Mouse (Mus musculus) C2C12 (cell line): ENCODE data around the gene Ston2. TPM values are rescaled to one million over a fixed set of nuclear protein-coding genes. Genes with fewer than 3 reads are reported as not detected.

Experiments
- H3K27me3 ChIP-seq: one replicate; pipeline ENCODE4 v1.6.1; 2011; ENCODE audit not compliant: control insufficient read depth, insufficient read depth, insufficient read length
- H3K36me3 ChIP-seq: one replicate; pipeline ENCODE4 v1.6.1; 2011; ENCODE audit not compliant: control insufficient read depth, insufficient read depth
- H3K4me3 ChIP-seq: one replicate; pipeline ENCODE4 v1.5.1; 2011; ENCODE audit warnings: mild to moderate bottlenecking, control low read depth; ENCODE audit not compliant: poor library complexity, insufficient read depth, severe bottlenecking
- H3K79me2 ChIP-seq: one replicate; pipeline ENCODE4 v1.6.1; 2011; ENCODE audit not compliant: control insufficient read depth, insufficient read depth
- H3K79me3 ChIP-seq: one replicate; pipeline ENCODE4 v1.6.1; 2011; ENCODE audit warnings: low read depth, control low read depth
- H3ac ChIP-seq: one replicate; pipeline ENCODE3; 2011; ENCODE audit warnings: low read depth; ENCODE audit not compliant: control insufficient read depth, insufficient read length
- CEBPB ChIP-seq: IDR thresholded peaks from one replicate; pipeline ENCODE4 v1.6.1; 2011; ENCODE audit warnings: low read depth, mild to moderate bottlenecking, control low read depth, moderate library complexity
- CTCF ChIP-seq: IDR thresholded peaks from one replicate; pipeline ENCODE4 v1.5.1; 2011; ENCODE audit not compliant: control insufficient read depth, insufficient read depth, insufficient read length
- FOSL1 ChIP-seq: IDR thresholded peaks from one replicate; pipeline ENCODE4 v1.8.0; 2011; ENCODE audit warnings: mild to moderate bottlenecking, low read length; ENCODE audit not compliant: poor library complexity, insufficient read depth, severe bottlenecking
- MAX ChIP-seq: IDR thresholded peaks from one replicate; pipeline ENCODE4 v1.6.1; 2011; ENCODE audit warnings: mild to moderate bottlenecking, control low read depth
- MYOD1 ChIP-seq: IDR thresholded peaks from one replicate; pipeline ENCODE4 v1.6.1; 2011; ENCODE audit warnings: low read depth; ENCODE audit not compliant: control insufficient read depth, insufficient read length
- MYOG ChIP-seq: IDR thresholded peaks from one replicate; pipeline ENCODE4 v1.6.1; 2011; ENCODE audit not compliant: control insufficient read depth, insufficient read length; ENCODE audit errors: extremely low read depth
- USF1 ChIP-seq: IDR thresholded peaks from one replicate; pipeline ENCODE4 v1.6.1; 2011; ENCODE audit warnings: low read depth, mild to moderate bottlenecking, control low read depth, moderate library complexity
- polyA plus RNA-seq: library from polyadenylated mRNA; unstranded; fragments of >200 nt; fragmentation: generic; extraction: Trizol; gene quantifications from one replicate; pipeline ENCODE4 v1.2.1, GENCODE M21; 2012; ENCODE audit warnings: missing spikeins

Gene Ston2
- polyA plus RNA-seq, 1 experiment, result 11.6 TPM

GRCm38 (mm10) chr12:91786355-91786754 is 1.8 kb downstream of the Ston2 start:
- no peak overlapping the region for H3ac ChIP-seq
- no peaks in the 10 kb centered on the region for H3K36me3 ChIP-seq
- H3K27me3 ChIP-seq, result no peaks in the 10 kb centered on the region
- peak; percentile 96 for TF ChIP-seq MYOD1
- peak; percentile 63 for TF ChIP-seq MYOG
- TF ChIP-seq FOSL1, result no peak
- H3K79me2 ChIP-seq, result no peaks in the 10 kb centered on the region
- no peak overlapping the region for H3K4me3 ChIP-seq
- H3K79me3 ChIP-seq, result no peaks in the 10 kb centered on the region

GRCm38 (mm10) chr12:91781432-91781831 is 6.8 kb downstream of the Ston2 start:
- Histone ChIP-seq H3ac (no peak overlapping the region), H3K27me3 (no peaks in the 10 kb centered on the region), H3K79me2 (peaks cover 8% of the 10 kb centered on the region), H3K36me3 (no peaks in the 10 kb centered on the region), H3K4me3 (no peak overlapping the region), H3K79me3 (no peaks in the 10 kb centered on the region)
- no peak for TF ChIP-seq MYOD1
- no peak for TF ChIP-seq USF1
- no peak for TF ChIP-seq CEBPB

- Histone ChIP-seq H3K79me3 (no peaks in the 10 kb centered on the region), H3K79me2 (peaks cover 8% of the 10 kb centered on the region), H3ac (no peak overlapping the region), H3K27me3 (no peaks in the 10 kb centered on the region), H3K36me3 (no peaks in the 10 kb centered on the region), H3K4me3 (no peak overlapping the region)
- TF ChIP-seq USF1 (no peak), CEBPB (no peak), MAX (no peak), FOSL1 (no peak), MYOG (no peak), MYOD1 (no peak), CTCF (no peak)
Measured at GRCm38 (mm10) chr12:91780531-91780930, 7.7 kb downstream of the Ston2 start.

GRCm38 (mm10) chr12:91779004-91779365 is 9.2 kb downstream of the Ston2 start:
- TF ChIP-seq CTCF (no peak), CEBPB (peak; percentile 13), MYOG (no peak)
- Histone ChIP-seq H3K36me3 (no peaks in the 10 kb centered on the region), H3ac (peak overlapping the region; percentile 71), H3K4me3 (peak overlapping the region; percentile 33), H3K27me3 (no peaks in the 10 kb centered on the region), H3K79me2 (peaks cover 8% of the 10 kb centered on the region), H3K79me3 (no peaks in the 10 kb centered on the region)

GRCm38 (mm10) chr12:91778211-91779003 is 9.8 kb downstream of the Ston2 start:
- no peaks in the 10 kb centered on the region for H3K36me3 ChIP-seq
- H3K79me3 ChIP-seq, result no peaks in the 10 kb centered on the region
- H3K4me3 ChIP-seq, result peak overlapping the region; percentile 33
- peak overlapping the region; percentile 71 for H3ac ChIP-seq
- TF ChIP-seq USF1 (no peak), CEBPB (no peak), CTCF (no peak), FOSL1 (no peak), MYOD1 (no peak), MAX (no peak), MYOG (no peak)
- H3K27me3 ChIP-seq, result no peaks in the 10 kb centered on the region
- H3K79me2 ChIP-seq, result peaks cover 8% of the 10 kb centered on the region

GRCm38 (mm10) chr12:91776342-91776741 is 11.8 kb downstream of the Ston2 start:
- Histone ChIP-seq H3K79me3 (no peaks in the 10 kb centered on the region), H3K36me3 (no peaks in the 10 kb centered on the region), H3K4me3 (no peak overlapping the region), H3K79me2 (peaks cover 8% of the 10 kb centered on the region), H3ac (no peak overlapping the region), H3K27me3 (no peaks in the 10 kb centered on the region)
- TF ChIP-seq FOSL1, result no peak
- no peak for TF ChIP-seq MYOD1
- TF ChIP-seq USF1, result no peak
- no peak for TF ChIP-seq MAX
- TF ChIP-seq MYOG, result no peak
- no peak for TF ChIP-seq CTCF
- no peak for TF ChIP-seq CEBPB
